Mouse (Mus musculus): ENCODE results near the gene Dpp4. TPM values are rescaled to one million over a fixed set of nuclear protein-coding genes. Genes with fewer than 3 reads are reported as not detected.

Gene Dpp4
- polyA plus RNA-seq, 1 experiment from 2014 or later: 0.19 TPM

DNA sequence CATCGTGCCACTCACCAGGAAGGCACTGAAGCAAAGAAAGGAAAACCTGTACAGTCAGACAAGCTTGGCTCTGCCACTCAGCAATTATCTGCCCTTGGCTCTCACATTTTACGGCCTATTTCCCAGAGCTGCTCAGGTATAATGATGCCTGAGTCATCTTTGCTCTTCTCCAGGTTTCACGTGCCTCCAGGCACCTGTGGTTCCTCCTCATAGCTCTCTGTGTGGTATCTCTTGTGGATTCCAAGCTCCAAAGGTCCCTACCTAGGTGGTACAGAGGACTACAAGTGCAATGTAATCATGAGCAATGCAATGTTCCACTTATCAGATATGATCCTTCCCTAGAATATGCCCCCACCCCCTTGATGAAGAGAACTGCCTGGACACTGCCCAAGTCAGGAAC, 8.0 kb upstream of the Dpp4 start:
- Histone ChIP-seq H3K9ac (ENCODE audit: low read length) (no peak overlapping the region), H3K4me3 (ENCODE audit: low read depth, low read length) (no peak overlapping the region), H3K36me3 (ENCODE audit: control insufficient read depth, insufficient read depth, low read length) (no peaks in the 10 kb centered on the region), H3K27ac (replicated peaks; ENCODE audit: low read depth, low read length) (no peak overlapping the region), H3K9me3 (ENCODE audit: control insufficient read depth, low read length) (no peaks in the 10 kb centered on the region), H3K4me1 (ENCODE audit: control insufficient read depth, insufficient read depth, low read length) (no peaks in the 10 kb centered on the region), H3K4me2 (ENCODE audit: low read depth, severe bottlenecking) (no peak overlapping the region), H3K27me3 (ENCODE audit: control insufficient read depth, insufficient read depth, low read length) (no peaks in the 10 kb centered on the region)
- 78% methylated on average over 3 of the region's 3 CpGs for WGBS
- no peak for DNase-seq (ENCODE audit: low spot score)
- no peak for ATAC-seq (ENCODE audit: insufficient number of reproducible peaks, low FRiP score, low TSS enrichment, low read depth)

DNA sequence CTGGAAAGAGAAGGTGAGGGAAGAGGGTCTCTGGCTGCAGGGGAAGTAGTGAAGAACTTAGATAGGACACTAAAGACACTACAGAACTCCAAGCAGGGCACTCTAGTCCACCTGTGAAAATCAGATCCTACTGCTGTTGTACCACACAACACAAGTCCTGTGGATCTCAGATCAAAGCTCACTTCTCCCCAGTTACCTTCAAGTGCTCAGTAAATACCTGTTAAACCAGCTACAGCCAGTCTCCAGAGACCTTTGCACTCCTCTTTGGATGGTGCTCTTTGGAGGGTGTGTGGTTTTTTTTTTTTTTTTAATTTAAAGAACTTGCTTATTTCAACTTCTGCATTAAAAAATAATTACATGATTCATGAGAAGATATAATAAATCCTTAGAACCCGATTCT, 5.2 kb upstream of the Dpp4 start:
- H3K27ac ChIP-seq (replicated peaks; ENCODE audit: low read depth, low read length): no peak overlapping the region
- no peaks in the 10 kb centered on the region for H3K9me3 ChIP-seq (ENCODE audit: control insufficient read depth, low read length)
- H3K4me1 ChIP-seq (ENCODE audit: control insufficient read depth, insufficient read depth, low read length): no peaks in the 10 kb centered on the region
- WGBS: 56% methylated on average over 1 of the region's 1 CpGs
- no peaks in the 10 kb centered on the region for H3K27me3 ChIP-seq (ENCODE audit: control insufficient read depth, insufficient read depth, low read length)
- DNase-seq (ENCODE audit: low spot score) (no peak), ATAC-seq (ENCODE audit: insufficient number of reproducible peaks, low FRiP score, low TSS enrichment, low read depth) (no peak)
- no peaks in the 10 kb centered on the region for H3K36me3 ChIP-seq (ENCODE audit: control insufficient read depth, insufficient read depth, low read length)
- no peak overlapping the region for H3K9ac ChIP-seq (ENCODE audit: low read length)
- H3K4me2 ChIP-seq (ENCODE audit: low read depth, severe bottlenecking): no peak overlapping the region
- no peak overlapping the region for H3K4me3 ChIP-seq (ENCODE audit: low read depth, low read length)

DNA sequence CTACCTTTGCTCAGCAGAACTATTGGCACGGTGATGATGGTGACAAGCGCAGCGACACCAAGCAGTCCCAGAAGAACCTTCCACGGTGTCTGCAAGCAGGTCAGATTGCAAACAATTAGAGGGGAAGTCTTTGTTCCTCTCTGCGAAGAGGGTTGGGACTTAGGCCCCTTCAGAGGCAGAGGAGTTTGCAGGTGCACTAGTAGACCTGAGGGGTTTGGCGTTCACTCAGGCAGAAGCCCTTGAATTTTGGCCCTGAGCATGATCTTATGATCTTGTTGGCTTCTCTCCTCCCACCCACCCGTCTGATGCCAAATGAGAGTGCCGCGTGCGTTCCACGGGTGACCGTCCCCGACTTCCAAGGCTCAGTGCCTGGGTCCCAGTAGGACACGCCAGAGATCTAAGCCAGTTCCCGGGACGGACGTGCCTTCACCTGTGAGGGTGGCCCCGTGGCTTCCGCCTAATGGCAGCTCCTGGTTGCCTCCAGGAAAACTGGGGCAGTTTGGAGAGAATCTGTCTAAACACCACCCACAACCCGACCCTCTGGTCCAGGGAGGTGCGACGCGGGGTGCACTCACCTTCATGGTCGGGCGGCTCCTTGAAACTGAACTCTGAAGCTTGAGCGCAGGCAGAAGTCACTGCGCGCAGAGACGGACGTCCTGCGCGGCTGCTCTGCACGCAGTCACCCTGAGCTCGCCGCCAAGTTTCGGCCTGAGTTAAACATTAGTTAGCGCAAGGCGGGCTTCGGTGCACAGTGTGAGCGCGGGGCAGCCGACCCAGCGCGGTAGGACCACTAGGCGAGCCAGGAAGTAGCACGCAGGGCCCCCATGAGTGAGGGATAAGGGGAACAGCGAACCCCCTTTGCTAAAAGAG, 585 bp downstream of the Dpp4 start:
- peak overlapping the region; percentile 9 for H3K9ac ChIP-seq (ENCODE audit: low read length)
- H3K27ac ChIP-seq (replicated peaks; ENCODE audit: low read depth, low read length): no peak overlapping the region
- H3K36me3 ChIP-seq (ENCODE audit: control insufficient read depth, insufficient read depth, low read length): no peaks in the 10 kb centered on the region
- peak overlapping the region; percentile 52 for H3K4me2 ChIP-seq (ENCODE audit: low read depth, severe bottlenecking)
- peak; percentile 69 for DNase-seq (ENCODE audit: low spot score)
- 0 out of 2 replicates have a peak, but pooled peaks have one; percentile 37 for ATAC-seq (ENCODE audit: insufficient number of reproducible peaks, low FRiP score, low TSS enrichment, low read depth)
- WGBS: 5% methylated on average over 47 of the region's 47 CpGs
- H3K27me3 ChIP-seq (ENCODE audit: control insufficient read depth, insufficient read depth, low read length): peaks cover 7% of the 10 kb centered on the region
- no peaks in the 10 kb centered on the region for H3K9me3 ChIP-seq (ENCODE audit: control insufficient read depth, low read length)
- H3K4me3 ChIP-seq (ENCODE audit: low read depth, low read length): peak overlapping the region; percentile 29
- H3K4me1 ChIP-seq (ENCODE audit: control insufficient read depth, insufficient read depth, low read length): peaks cover 7% of the 10 kb centered on the region; the same call in 1 of the 2 replicates

DNA sequence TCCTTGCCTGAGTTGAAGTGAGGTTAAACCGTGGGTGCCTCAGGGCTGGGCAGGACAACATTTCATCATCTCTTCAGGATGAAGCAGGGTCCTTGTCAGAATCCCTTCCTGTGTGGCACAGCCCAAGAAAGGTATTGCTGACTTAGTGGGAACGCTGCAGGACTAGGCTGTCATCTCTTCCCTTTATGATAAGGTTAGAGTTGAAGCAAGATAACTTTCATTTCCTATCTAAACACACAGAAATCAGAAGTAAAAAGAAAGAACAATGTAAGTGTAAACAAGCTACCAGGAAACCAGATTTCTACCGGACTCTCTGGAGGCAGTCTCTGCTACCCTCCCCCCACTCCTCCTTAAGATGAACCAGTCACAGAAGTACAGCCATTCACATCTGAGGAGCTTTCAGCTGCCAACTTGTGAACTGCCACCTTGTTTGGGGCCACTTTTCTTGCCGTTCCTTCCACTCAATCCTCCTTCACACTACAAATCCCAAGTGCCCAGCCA, 3.3 kb downstream of the Dpp4 start:
- WGBS: 32% methylated on average over 4 of the region's 4 CpGs
- no peaks in the 10 kb centered on the region for H3K36me3 ChIP-seq (ENCODE audit: control insufficient read depth, insufficient read depth, low read length)

DNA sequence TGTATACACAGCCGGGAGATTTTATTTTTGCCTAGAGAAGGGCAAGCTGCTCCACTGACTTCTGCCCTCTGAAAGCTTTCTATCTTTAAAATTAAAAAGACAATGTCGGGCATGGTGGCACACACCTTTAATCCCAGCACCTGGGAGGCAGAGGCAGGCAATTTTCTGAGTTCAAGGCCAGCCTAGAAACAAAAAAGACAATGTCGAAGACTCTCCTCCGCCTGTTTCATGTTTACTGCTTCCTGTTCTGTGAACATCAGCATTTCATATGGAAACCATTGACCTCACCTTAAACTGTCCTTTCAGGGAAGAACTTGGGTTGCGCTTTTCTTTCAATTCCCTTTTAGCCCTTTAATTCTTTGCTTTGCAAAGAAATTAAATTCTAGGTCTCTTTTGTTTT, 3.8 kb downstream of the Dpp4 start:
- 69% methylated on average over 5 of the region's 5 CpGs for WGBS
- Histone ChIP-seq H3K27ac (replicated peaks; ENCODE audit: low read depth, low read length) (no peak overlapping the region), H3K4me2 (ENCODE audit: low read depth, severe bottlenecking) (no peak overlapping the region), H3K9me3 (ENCODE audit: control insufficient read depth, low read length) (no peaks in the 10 kb centered on the region), H3K9ac (ENCODE audit: low read length) (no peak overlapping the region), H3K4me3 (ENCODE audit: low read depth, low read length) (no peak overlapping the region), H3K36me3 (ENCODE audit: control insufficient read depth, insufficient read depth, low read length) (no peaks in the 10 kb centered on the region), H3K4me1 (ENCODE audit: control insufficient read depth, insufficient read depth, low read length) (peaks cover 7% of the 10 kb centered on the region; the same call in 1 of the 2 replicates), H3K27me3 (ENCODE audit: control insufficient read depth, insufficient read depth, low read length) (peaks cover 7% of the 10 kb centered on the region)
- ATAC-seq (ENCODE audit: insufficient number of reproducible peaks, low FRiP score, low TSS enrichment, low read depth): no peak
- no peak for DNase-seq (ENCODE audit: low spot score)

More for the DNA sequence above, 3.3 kb downstream of the Dpp4 start:
- H3K9ac ChIP-seq (ENCODE audit: low read length): no peak overlapping the region
- H3K9me3 ChIP-seq (ENCODE audit: control insufficient read depth, low read length): no peaks in the 10 kb centered on the region
- DNase-seq (ENCODE audit: low spot score) (no peak), ATAC-seq (ENCODE audit: insufficient number of reproducible peaks, low FRiP score, low TSS enrichment, low read depth) (no peak)
- no peak overlapping the region for H3K27ac ChIP-seq (replicated peaks; ENCODE audit: low read depth, low read length)
- peaks cover 7% of the 10 kb centered on the region; the same call in 1 of the 2 replicates for H3K4me1 ChIP-seq (ENCODE audit: control insufficient read depth, insufficient read depth, low read length)
- peaks cover 7% of the 10 kb centered on the region for H3K27me3 ChIP-seq (ENCODE audit: control insufficient read depth, insufficient read depth, low read length)
- no peak overlapping the region for H3K4me2 ChIP-seq (ENCODE audit: low read depth, severe bottlenecking)
- H3K4me3 ChIP-seq (ENCODE audit: low read depth, low read length): no peak overlapping the region

DNA sequence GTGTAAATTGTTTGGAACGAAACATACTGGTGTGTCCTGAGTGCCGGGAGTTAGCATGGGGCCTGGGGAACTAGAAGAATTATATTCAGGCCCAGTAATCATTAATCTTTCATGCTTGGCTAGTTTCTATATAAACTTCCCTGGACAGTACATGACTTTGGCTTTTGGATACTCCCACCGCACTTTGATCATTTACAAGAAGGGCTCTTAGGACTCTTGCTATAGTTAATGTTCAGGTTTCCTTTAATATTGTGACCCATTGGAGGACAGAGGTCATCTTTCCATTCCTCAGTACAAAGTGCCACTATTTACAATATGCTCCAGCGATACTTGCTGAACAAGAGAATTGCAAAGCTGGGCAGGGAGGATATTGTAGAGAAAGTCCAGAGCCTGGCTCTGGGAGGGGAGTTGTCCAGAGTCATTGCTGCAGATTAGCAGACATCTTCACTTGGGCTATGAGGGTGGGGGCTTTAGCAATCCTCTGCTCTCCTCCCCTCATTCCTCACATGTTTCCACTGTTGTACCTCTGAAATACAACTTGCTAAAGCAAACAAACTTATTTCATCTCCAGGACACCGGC, 8.4 kb downstream of the Dpp4 start:
- Histone ChIP-seq H3K4me3 (ENCODE audit: low read depth, low read length) (no peak overlapping the region), H3K4me1 (ENCODE audit: control insufficient read depth, insufficient read depth, low read length) (0 out of 2 replicates have a peak, but pooled peaks cover under 1% of the 10 kb centered on the region), H3K27ac (replicated peaks; ENCODE audit: low read depth, low read length) (no peak overlapping the region), H3K4me2 (ENCODE audit: low read depth, severe bottlenecking) (no peak overlapping the region), H3K9ac (ENCODE audit: low read length) (no peak overlapping the region), H3K36me3 (ENCODE audit: control insufficient read depth, insufficient read depth, low read length) (no peaks in the 10 kb centered on the region), H3K27me3 (ENCODE audit: control insufficient read depth, insufficient read depth, low read length) (no peaks in the 10 kb centered on the region), H3K9me3 (ENCODE audit: control insufficient read depth, low read length) (no peaks in the 10 kb centered on the region)
- DNase-seq (ENCODE audit: low spot score) (no peak), ATAC-seq (ENCODE audit: insufficient number of reproducible peaks, low FRiP score, low TSS enrichment, low read depth) (no peak)
- 93% methylated on average over 5 of the region's 5 CpGs for WGBS

DNA sequence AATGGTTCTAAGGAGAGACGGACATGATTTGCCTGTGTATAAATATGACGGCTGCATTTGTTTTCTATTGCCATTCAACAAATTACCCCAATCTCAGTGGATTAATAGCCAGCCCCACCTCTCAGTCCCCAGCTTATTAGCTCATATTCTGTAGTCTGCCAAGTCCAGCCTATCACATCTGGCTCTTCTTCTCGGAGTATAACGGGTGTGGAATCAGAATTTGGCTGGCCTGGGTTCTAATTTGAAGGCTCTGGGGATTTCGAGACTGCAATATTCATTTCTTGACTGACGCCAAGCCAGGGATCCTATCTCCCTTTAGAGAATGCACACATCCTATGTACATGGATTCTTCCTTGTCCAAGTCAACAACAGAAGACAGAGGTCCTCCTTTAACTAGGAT, 11.0 kb downstream of the Dpp4 start:
- DNase-seq (ENCODE audit: low spot score): no peak
- 92% methylated on average over 6 of the region's 6 CpGs for WGBS
- no peak overlapping the region for H3K4me3 ChIP-seq (ENCODE audit: low read depth, low read length)
- H3K27ac ChIP-seq (replicated peaks; ENCODE audit: low read depth, low read length): no peak overlapping the region
- H3K36me3 ChIP-seq (ENCODE audit: control insufficient read depth, insufficient read depth, low read length): no peaks in the 10 kb centered on the region
- H3K4me1 ChIP-seq (ENCODE audit: control insufficient read depth, insufficient read depth, low read length): no peaks in the 10 kb centered on the region
- no peaks in the 10 kb centered on the region for H3K9me3 ChIP-seq (ENCODE audit: control insufficient read depth, low read length)
- no peak overlapping the region for H3K9ac ChIP-seq (ENCODE audit: low read length)
- no peaks in the 10 kb centered on the region for H3K27me3 ChIP-seq (ENCODE audit: control insufficient read depth, insufficient read depth, low read length)
- no peak for ATAC-seq (ENCODE audit: insufficient number of reproducible peaks, low FRiP score, low TSS enrichment, low read depth)
- no peak overlapping the region for H3K4me2 ChIP-seq (ENCODE audit: low read depth, severe bottlenecking)

DNA sequence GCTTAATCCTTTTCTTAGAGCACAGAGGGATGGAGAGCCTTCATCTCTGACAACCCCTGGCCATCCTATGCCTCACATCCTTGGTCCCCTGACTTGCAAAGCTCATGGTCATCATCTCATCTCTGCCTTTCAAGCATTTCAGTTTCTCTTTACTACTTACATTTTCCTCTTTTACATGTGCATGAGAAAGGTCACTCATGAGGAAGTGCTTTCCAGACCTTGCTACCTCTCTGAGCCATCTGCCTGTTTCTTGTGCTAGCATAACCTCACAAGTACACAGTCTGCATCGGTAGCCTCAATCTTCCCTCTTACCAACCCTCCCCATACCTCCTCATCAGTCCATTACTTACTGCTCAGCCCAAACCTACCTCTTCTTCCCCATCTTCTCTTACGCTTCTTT, 12.2 kb downstream of the Dpp4 start:
- H3K4me2 ChIP-seq (ENCODE audit: low read depth, severe bottlenecking): no peak overlapping the region
- H3K27ac ChIP-seq (replicated peaks; ENCODE audit: low read depth, low read length): no peak overlapping the region
- no peaks in the 10 kb centered on the region for H3K4me1 ChIP-seq (ENCODE audit: control insufficient read depth, insufficient read depth, low read length)
- WGBS: 93% methylated on average over 2 of the region's 2 CpGs
- ATAC-seq (ENCODE audit: insufficient number of reproducible peaks, low FRiP score, low TSS enrichment, low read depth) (no peak), DNase-seq (ENCODE audit: low spot score) (no peak)
- no peak overlapping the region for H3K9ac ChIP-seq (ENCODE audit: low read length)
- no peaks in the 10 kb centered on the region for H3K27me3 ChIP-seq (ENCODE audit: control insufficient read depth, insufficient read depth, low read length)
- H3K36me3 ChIP-seq (ENCODE audit: control insufficient read depth, insufficient read depth, low read length): no peaks in the 10 kb centered on the region
- H3K4me3 ChIP-seq (ENCODE audit: low read depth, low read length): no peak overlapping the region
- H3K9me3 ChIP-seq (ENCODE audit: control insufficient read depth, low read length): no peaks in the 10 kb centered on the region
